Mouse (Mus musculus) heart, postnatal 36 days (tissue): ENCODE measurements at regions not wholly inside any gene's neighbourhood (a gene's known extent, or its start where the extent isn't known, plus 50 kb on each side); places are given as distances from the start of the nearest gene placed in this dataset.
A peak's percentile ranks its signal among the peaks of the same experiment; 100 is the strongest.

ENCODE experiments used
- DNase-seq, 2 experiments: peaks; one replicate each; pipeline ENCODE4 v3.0.0; 2021 to 2022
- intact Hi-C: fragments of 180-260 bp; cut with DNase I; formaldehyde crosslinking; loops from one replicate; pipeline ENCODE4 v1.15.1; 2025

DNA sequence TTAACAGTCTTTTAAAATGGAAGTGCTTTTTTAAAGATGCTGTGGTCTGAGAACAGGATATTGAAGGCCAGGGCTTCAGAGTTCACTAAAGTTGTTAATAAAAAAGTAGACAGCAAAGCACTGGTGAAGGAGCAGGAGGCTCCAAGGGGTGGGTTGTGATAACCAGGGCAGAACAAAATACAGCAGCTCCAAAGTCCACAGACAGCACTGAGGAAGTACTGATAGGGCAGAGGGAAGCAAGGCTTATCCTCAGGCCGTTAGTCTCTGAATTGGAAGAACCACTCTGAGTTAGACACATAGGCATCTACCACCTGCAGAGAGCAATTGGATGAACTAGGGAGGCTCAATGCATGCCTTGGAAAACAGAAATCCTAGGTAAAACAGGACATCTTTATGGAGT lies 62.1 kb downstream of the P2ry1 start:
- intact Hi-C loops, result no loop called here
- no peak for DNase-seq

GRCm38 (mm10) chr3:61067067-61067466 lies 64.5 kb downstream of the P2ry1 start:
- intact Hi-C loops, result no loop called here
- DNase-seq, result no peak

DNA sequence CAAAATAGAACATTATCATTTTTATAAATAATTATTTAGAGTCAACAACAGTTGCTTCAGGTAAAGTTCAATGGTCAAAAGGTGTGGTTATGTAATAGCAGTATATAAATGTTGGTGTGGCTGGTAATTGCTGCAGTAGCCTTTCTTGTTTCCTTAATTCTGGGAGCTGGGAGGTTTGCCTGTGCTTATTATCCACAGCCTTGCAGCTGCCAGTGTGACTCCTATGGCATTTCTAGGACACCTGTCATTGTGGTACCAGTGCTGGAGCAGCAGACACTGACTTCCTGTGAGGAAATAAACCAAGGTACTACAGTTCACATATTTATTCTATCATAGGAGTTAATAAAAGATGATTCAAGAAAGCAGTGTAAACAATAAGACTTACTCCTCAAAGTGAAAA lies 65.6 kb downstream of the P2ry1 start:
- intact Hi-C loops, result no loop called here
- DNase-seq, result no peak

- no peak for DNase-seq
- intact Hi-C loops, result no loop called here
These were observed 68.4 kb downstream of the P2ry1 start for GRCm38 (mm10) chr3:61071041-61071440.

- no peak for DNase-seq
- intact Hi-C loops, result no loop called here
These were observed 69.7 kb downstream of the P2ry1 start for GRCm38 (mm10) chr3:61072330-61072729.

DNA sequence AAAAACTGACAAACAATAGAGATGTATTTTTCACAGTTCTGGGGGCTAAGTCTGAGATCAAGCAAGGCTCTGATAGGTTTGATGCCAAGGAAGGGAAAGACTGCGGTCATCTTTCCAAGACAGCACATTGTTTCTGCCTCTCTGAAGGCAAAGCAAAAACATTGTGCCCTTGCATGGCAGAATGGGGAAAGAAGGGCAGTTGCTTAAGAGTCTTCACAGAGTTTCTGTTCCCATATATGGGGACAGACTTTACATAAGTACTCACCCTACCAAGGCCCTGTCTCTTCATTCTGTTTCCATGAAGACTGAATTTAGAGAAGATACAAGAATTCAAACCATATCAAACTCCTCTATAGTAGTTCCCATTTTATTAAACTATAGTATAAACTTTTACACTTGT lies 70.5 kb downstream of the P2ry1 start:
- no peak for DNase-seq
- intact Hi-C loops, result no loop called here

DNA sequence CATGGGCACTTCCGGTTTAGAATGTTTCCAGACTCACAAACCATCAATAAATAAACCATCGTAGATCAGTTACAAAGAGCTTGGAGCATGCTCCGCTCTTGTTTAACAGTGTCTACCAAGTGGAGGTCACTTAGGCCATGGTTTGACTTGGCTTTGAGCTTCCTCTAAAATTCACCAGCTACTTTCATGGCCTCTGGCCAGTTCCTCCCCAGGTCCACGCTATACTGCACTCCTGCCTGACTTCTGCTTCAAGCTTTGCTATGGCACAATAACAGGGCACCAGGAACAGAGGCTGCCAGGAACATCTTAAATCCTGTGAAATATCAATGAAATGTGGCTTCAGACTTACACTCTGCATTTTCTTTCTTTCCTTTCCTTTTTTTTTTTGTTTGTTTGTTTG lies 71.2 kb downstream of the P2ry1 start:
- intact Hi-C loops, result no loop called here

GRCm38 (mm10) chr3:61075839-61076238 lies 73.2 kb downstream of the P2ry1 start:
- DNase-seq, result no peak
- intact Hi-C loops, result no loop called here

More for the DNA sequence above, 71.2 kb downstream of the P2ry1 start:
- DNase-seq, result no peak

DNA sequence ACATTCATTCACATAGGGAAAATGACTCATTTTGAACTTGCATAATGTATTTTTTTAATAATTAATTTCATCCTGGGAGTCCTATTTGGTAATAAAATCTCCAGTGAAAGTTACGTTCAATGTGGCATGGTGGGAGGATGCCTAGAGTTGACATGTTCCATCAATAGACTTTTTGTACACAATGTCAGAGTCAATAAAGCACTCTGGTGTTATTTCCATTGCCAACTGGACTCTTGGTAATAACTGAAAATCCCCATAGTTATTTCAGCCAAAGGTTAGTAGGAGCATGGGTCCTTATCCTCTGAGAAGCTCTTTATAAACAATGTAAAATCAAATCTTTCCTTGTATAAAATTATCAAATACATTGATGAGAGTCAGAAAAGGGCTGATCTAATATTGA lies 87.3 kb downstream of the P2ry1 start:
- DNase-seq, result no peak
- intact Hi-C loops, result no loop called here

DNA sequence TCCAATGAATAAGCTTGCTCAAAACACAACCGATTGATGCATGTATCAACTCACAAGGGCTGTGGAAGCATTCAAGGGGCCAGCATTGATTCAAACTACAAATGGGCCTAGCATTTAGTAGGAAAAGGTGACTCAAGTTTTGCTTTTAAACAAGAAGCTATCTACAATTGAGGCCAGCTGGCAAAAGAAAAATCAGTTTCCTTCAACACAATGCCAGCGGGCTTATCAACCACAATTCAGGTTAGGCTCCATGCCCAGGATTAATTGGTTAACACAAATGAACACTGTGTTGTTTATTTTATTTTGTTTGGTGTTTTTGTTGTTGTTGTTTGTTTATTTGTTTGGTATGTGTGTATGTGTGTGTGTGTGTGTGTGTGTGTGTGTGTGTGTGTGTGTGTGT lies 89.4 kb downstream of the P2ry1 start:
- DNase-seq, result no peak
- intact Hi-C loops, result no loop called here

GRCm38 (mm10) chr3:61116364-61116763 lies 113.8 kb downstream of the P2ry1 start:
- intact Hi-C loops, result no loop called here

DNA sequence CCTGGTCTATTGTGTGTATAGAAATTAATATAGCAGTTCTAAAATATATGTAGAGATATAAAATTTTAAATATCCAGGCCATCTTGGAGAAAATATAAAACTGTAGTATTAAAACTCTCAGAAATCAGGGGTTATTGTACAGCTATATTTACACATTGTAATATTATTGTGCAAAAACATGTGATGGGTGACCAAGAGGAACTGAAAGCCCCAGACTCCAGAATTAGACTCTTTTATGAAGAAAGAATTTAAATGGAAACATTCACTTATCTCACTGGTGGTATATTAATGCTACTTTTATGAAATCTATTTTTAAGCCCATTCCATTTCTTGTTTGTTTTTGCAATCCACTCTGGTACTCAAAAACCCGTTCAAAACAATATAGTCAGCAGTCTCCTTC lies 130.5 kb downstream of the P2ry1 start:
- intact Hi-C loops, result no loop called here
- no peak for DNase-seq

More at GRCm38 (mm10) chr3:61116364-61116763, 113.8 kb downstream of the P2ry1 start:
- no peak for DNase-seq

- intact Hi-C loops, result no loop called here
- DNase-seq, result no peak
These were observed 151.5 kb downstream of the P2ry1 start for GRCm38 (mm10) chr3:61154087-61154486.

- DNase-seq, result no peak
- intact Hi-C loops, result no loop called here
These were observed 157.2 kb downstream of the P2ry1 start for GRCm38 (mm10) chr3:61159811-61160210.

DNA sequence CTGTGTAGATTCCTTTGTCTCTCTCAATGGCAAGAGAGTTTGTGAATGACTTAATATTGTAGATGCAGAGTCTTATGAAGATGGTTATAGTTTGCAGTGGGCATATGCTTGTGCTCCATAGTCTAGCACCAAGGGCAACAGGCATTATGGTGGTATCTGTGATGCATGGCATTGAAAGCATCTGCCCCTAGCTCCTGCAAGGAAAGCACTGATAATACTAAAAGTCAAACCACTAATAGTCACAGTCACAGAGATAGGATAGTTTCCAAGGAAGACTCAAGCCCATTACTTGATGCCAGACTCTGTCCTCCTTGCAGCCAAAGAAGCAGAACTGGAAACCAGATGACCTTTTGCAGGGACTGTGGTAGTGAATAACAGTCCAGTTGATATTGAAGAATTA lies 158.8 kb downstream of the P2ry1 start:
- intact Hi-C loops, result no loop called here
- DNase-seq, result no peak

- DNase-seq, result peak; percentile 5 to 8
These were observed 175.6 kb upstream of the Rap2b start for GRCm38 (mm10) chr3:61185789-61186188.

GRCm38 (mm10) chr3:61188662-61189061 lies 172.8 kb upstream of the Rap2b start:
- intact Hi-C loops, result loop anchor here (5.0 to 10.0 kb wide), 2 partner anchors 421 to 544 kb away; no protein-coding TSS in a partner anchor
- DNase-seq, result no peak

More at GRCm38 (mm10) chr3:61185789-61186188, 175.6 kb upstream of the Rap2b start:
- intact Hi-C loops, result loop anchor here (5.0 to 10.0 kb wide), 2 partner anchors 418 to 541 kb away; no protein-coding TSS in a partner anchor

DNA sequence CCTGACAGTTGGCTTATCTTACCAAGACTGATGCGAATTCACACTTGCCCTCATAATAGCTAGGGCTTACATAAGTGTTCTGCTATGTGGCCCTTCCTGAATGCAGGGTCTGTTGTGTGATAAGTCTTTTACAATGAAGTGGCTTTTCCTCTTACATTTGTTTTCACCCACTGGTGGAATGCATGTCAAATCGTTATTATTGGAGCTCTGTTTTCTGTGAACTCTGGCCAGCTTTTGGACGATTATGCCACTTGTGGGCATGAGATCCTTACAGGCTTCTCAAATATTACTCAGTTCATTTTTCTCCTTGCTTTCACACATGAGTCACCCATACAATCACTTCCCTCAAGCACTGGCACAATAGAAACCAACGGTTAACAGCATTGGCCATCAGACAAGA lies 144.9 kb upstream of the Rap2b start:
- intact Hi-C loops, result no loop called here
- DNase-seq, result no peak

DNA sequence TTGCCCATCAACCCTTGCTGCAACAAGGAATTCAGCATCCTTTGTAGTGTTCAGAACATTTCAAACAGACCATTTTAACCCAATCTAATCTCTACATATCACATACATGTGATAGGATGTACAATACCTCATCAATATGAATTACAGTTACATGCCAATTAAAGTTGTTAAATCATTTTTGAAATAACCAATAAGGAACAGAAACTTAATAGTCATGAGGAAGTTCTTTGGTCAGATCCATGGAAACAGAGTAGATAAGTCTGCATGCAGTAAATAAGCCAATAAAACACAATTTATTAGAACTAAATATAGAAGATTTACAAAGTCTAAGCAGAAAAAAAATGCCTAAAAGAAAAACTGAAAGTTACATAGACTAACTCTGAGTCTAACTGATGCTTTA lies 136.9 kb upstream of the Rap2b start:
- DNase-seq, result no peak
- intact Hi-C loops, result no loop called here

- DNase-seq, result no peak
- intact Hi-C loops, result no loop called here
These were observed 136.4 kb upstream of the Rap2b start for GRCm38 (mm10) chr3:61225054-61225453.

DNA sequence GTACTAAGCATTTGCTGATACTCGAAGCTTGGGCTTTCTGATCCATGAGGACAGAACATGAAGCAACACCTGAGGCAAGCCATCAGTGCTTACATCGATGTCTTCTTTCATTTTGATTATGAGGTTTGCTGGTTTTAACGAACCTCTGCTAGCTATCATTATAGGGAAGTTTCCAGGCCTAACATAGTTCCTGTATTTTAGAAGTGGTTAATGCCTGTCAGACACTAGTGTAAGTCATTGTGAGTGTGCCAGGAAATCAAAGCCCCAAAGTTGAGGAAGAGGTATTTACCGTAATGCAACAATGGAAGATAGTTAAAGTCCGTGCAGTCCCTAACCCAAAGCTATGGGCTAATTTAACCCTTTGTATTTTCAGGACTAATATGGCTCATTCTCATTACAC lies 120.1 kb upstream of the Rap2b start:
- no peak for DNase-seq
- intact Hi-C loops, result loop anchor here (5.0 kb wide), 2 partner anchors 931 to 951 kb away; no protein-coding TSS in a partner anchor

- intact Hi-C loops, result loop anchor here (2.0 to 5.0 kb wide), 3 partner anchors 928 to 1215 kb away; no protein-coding TSS in a partner anchor
- DNase-seq, result peak; percentile 8 to 17
These were observed 117.4 kb upstream of the Rap2b start for GRCm38 (mm10) chr3:61243876-61244527.

- no peak for DNase-seq
- intact Hi-C loops, result no loop called here
These were observed 115.0 kb upstream of the Rap2b start for GRCm38 (mm10) chr3:61246429-61246828.
